Mouse (Mus musculus): ENCODE measurements around the gene Duxf3.
"Not testable (repeated sequence)": the region's sequence is repeated elsewhere in the genome, so short reads cannot be mapped to it uniquely, and the experiment has no call there.

DNA sequence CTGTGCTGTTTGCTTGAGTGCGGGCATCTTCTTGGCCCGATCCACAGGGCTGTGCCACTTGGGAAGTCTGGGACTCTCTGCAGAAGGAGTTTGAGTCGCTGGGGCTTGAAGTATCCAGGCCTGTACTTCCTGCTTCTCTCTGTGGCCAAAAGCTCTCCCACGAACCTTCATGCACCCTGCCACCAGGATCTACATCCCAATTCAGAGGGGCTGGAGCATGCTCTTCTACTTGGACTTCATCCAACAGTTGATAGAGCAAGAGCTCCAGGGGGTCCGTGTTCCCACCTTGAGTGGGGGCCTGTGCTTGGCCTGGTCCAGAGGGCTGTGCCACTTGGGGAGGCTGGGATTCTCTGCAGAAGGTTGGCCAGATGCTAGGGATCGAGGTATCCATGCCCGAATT, 1.4 kb downstream of the Duxf3 start:
- TF ChIP-seq CTCF (conservative IDR thresholded peaks at IDR 0.05; ENCODE audit: insufficient read depth, insufficient read length, low read depth, low read length); POLR2A (IDR thresholded peaks at IDR 0.05; ENCODE audit: low read depth, low read length): not testable (repeated sequence)

Measured in kidney, adult 2 months (tissue).